Mouse (Mus musculus): Measurements from ENCODE around the gene Ghrh. TPM values are rescaled to one million over a fixed set of nuclear protein-coding genes. Genes with fewer than 3 reads are reported as not detected.
A peak's percentile ranks its signal among the peaks of the same experiment; 100 is the strongest.

Gene Ghrh
- total and polyA plus RNA-seq, 2 experiments from 2014 or later: 1.0 TPM; not detected in 1

DNA sequence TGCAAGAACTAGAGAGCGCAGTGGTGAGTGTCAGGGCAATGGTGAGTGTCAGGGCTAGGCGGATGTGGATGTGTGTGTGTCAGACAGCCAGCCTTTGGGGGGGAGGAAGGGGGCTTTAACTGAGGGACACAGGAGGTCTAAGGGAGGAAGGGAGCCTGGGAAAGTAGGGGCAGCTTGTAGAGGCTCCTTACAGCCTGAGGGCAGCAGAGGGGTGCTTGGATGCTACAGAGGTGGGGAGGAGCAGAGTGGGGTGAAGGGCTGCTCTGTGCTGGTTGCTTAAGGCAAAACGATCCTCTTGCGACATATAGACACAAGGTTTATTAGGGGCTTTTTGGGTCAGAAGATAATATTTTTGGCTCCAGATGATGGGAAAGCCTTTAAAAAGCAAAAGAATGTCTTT, 37.5 kb upstream of the Ghrh start:
- Histone ChIP-seq H3K4me2 (ENCODE audit: low read depth, low read length) (no peak overlapping the region), H3K9ac (replicated peaks; ENCODE audit: low read length) (no peak overlapping the region), H3K27me3 (ENCODE audit: insufficient read depth, low read length) (no peaks in the 10 kb centered on the region), H3K27ac (peak overlapping the region; percentile 45; the same call in 1 of the 2 replicates), H3K36me3 (ENCODE audit: insufficient read depth, low read length) (peaks cover 6% of the 10 kb centered on the region), H3K4me1 (ENCODE audit: insufficient read depth, low read length) (no peaks in the 10 kb centered on the region), H3K4me3 (ENCODE audit: low read length) (no peak overlapping the region), H3K9me3 (ENCODE audit: low read length) (no peaks in the 10 kb centered on the region)
- WGBS: 70% methylated on average over 4 of the region's 4 CpGs
- no peak for ATAC-seq
- no peak for DNase-seq (ENCODE audit: low spot score)
- TF ChIP-seq CTCF (IDR thresholded peaks at IDR 0.05; ENCODE audit: low read depth): peak; percentile 12; the same call in 1 of the 2 replicates

DNA sequence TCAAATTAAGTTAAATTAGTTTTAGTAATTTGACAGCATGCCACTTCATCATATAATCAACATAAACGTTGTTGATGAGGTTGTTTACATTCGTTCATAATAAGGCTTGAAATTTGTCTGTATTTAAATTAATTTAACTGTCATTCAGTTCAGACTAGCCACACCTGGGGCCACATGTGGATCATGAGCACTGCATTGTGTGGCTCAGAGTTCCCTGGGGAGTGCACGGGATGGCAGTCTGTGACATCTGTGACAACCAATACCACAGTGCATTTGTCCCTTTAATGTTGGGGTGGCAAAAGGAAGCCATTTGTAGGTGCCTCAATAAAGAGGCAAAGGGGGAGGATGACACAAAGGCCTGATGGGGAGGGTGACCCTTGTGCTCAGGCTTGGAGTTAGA, 29.7 kb upstream of the Ghrh start:
- no peaks in the 10 kb centered on the region for H3K27me3 ChIP-seq (ENCODE audit: insufficient read depth, low read length)
- TF ChIP-seq CTCF (IDR thresholded peaks at IDR 0.05; ENCODE audit: low read depth): no peak
- DNase-seq (ENCODE audit: low spot score) (no peak), ATAC-seq (no peak)
- no peak overlapping the region for H3K27ac ChIP-seq
- WGBS: 27% methylated on average over 3 of the region's 3 CpGs
- H3K4me3 ChIP-seq (ENCODE audit: low read length): no peak overlapping the region
- H3K36me3 ChIP-seq (ENCODE audit: insufficient read depth, low read length): peaks cover 6% of the 10 kb centered on the region; the same call in 1 of the 2 replicates
- no peaks in the 10 kb centered on the region for H3K9me3 ChIP-seq (ENCODE audit: low read length)
- no peak overlapping the region for H3K9ac ChIP-seq (replicated peaks; ENCODE audit: low read length)
- H3K4me1 ChIP-seq (ENCODE audit: insufficient read depth, low read length): peaks cover 3% of the 10 kb centered on the region; the same call in 1 of the 2 replicates
- no peak overlapping the region for H3K4me2 ChIP-seq (ENCODE audit: low read depth, low read length)

DNA sequence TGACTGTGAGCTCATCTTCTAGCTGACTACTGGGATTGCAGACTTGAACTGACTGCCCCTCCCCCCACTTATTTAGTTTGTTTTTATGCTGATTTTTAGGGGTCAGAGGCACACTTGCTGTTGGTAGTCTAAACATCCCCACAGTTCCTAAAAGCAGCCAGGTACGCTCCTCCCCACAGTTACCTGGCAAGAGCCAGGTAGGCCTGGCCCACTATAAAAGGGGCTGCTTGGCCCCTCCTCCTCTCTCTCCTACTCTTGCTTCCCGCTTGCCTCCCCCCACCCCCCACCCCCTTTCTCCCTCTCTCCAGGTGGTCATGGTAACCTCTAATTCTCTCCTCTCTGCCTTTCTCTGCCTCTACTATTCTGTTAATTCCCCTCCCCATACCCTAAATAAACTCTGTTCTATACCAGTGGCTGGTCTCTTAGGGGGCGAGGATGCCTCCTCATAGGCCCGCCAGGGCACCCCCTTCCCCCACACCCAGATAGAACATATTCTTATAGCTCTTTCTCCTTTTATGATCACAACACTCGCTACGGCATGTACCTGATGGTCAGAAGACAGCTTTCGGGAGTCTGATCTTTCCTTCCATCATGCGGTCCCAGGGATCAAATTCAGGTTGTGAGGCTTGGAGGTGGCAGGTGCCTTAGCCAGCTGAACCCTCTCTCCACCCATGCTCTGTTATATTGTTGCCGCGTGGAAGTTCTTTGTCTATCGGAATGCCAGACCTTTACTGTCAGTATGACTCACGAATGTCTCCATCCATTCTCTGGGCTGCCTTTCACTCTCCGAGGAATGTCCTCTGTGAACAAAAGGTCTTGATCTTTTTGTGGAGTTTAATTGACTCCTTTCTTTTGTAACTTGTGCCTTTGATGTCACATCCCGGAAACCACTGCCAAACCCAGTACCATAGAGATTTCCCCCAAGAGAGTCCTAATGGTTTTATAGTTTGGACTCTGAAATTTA, 28.8 kb upstream of the Ghrh start:
- Histone ChIP-seq H3K9ac (replicated peaks; ENCODE audit: low read length) (peak overlapping the region; percentile 24; the same call in 1 of the 2 replicates), H3K4me1 (ENCODE audit: insufficient read depth, low read length) (peaks cover 3% of the 10 kb centered on the region; the same call in 1 of the 2 replicates)
- ATAC-seq: 0 out of 2 replicates have a peak, but pooled peaks have one; percentile 38

GRCm38 (mm10) chr2:157375051-157375450, 27.7 kb upstream of the Ghrh start:
- 56% methylated on average over 8 of the region's 8 CpGs for WGBS
- no peak overlapping the region for H3K4me2 ChIP-seq (ENCODE audit: low read depth, low read length)
- H3K9me3 ChIP-seq (ENCODE audit: low read length): no peaks in the 10 kb centered on the region
- DNase-seq (ENCODE audit: low spot score): no peak
- no peak overlapping the region for H3K9ac ChIP-seq (replicated peaks; ENCODE audit: low read length)
- peaks cover under 1% of the 10 kb centered on the region; the same call in 1 of the 2 replicates for H3K36me3 ChIP-seq (ENCODE audit: insufficient read depth, low read length)
- no peak overlapping the region for H3K4me3 ChIP-seq (ENCODE audit: low read length)
- TF ChIP-seq CTCF (IDR thresholded peaks at IDR 0.05; ENCODE audit: low read depth): no peak
- no peak overlapping the region for H3K27ac ChIP-seq
- ATAC-seq: no peak
- no peaks in the 10 kb centered on the region for H3K27me3 ChIP-seq (ENCODE audit: insufficient read depth, low read length)
- peaks cover 3% of the 10 kb centered on the region; the same call in 1 of the 2 replicates for H3K4me1 ChIP-seq (ENCODE audit: insufficient read depth, low read length)

More for the DNA sequence above, 28.8 kb upstream of the Ghrh start:
- no peaks in the 10 kb centered on the region for H3K27me3 ChIP-seq (ENCODE audit: insufficient read depth, low read length)
- no peak overlapping the region for H3K4me3 ChIP-seq (ENCODE audit: low read length)
- DNase-seq (ENCODE audit: low spot score): peak; percentile 21
- peak overlapping the region; percentile 48; the same call in 1 of the 2 replicates for H3K27ac ChIP-seq
- H3K4me2 ChIP-seq (ENCODE audit: low read depth, low read length): peak overlapping the region; percentile 28
- WGBS: 14% methylated on average over 14 of the region's 14 CpGs
- TF ChIP-seq CTCF (IDR thresholded peaks at IDR 0.05; ENCODE audit: low read depth): no peak
- peaks cover 6% of the 10 kb centered on the region; the same call in 1 of the 2 replicates for H3K36me3 ChIP-seq (ENCODE audit: insufficient read depth, low read length)
- no peaks in the 10 kb centered on the region for H3K9me3 ChIP-seq (ENCODE audit: low read length)

DNA sequence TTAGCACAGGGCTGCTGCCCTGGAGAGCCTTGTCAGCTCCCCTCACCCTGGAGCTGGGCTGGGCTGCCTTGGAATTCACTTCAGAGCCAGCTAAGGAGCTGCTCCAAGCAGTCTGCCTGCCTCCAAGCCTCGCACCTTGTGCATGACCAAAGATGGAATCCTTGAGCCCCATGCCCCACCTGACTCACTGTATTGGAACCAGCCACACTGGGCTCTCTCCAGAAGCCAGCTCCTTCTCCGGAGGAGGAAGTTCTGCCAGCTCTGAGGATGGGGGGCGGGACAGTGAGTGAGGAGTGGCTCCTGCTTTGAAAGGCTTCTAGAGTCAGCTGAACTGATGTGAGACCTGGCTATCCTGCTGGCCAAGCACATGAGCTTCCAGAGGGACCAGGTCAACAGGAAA, 26.4 kb upstream of the Ghrh start:
- H3K4me1 ChIP-seq (ENCODE audit: insufficient read depth, low read length): peaks cover 3% of the 10 kb centered on the region; the same call in 1 of the 2 replicates

GRCm38 (mm10) chr2:157371696-157372095, 24.4 kb upstream of the Ghrh start:
- H3K4me3 ChIP-seq (ENCODE audit: low read length): no peak overlapping the region
- no peaks in the 10 kb centered on the region for H3K36me3 ChIP-seq (ENCODE audit: insufficient read depth, low read length)
- H3K9ac ChIP-seq (replicated peaks; ENCODE audit: low read length): no peak overlapping the region
- H3K27ac ChIP-seq: no peak overlapping the region
- no peak for TF ChIP-seq CTCF (IDR thresholded peaks at IDR 0.05; ENCODE audit: low read depth)
- 73% methylated on average over 6 of the region's 6 CpGs for WGBS
- no peaks in the 10 kb centered on the region for H3K27me3 ChIP-seq (ENCODE audit: insufficient read depth, low read length)
- no peak overlapping the region for H3K4me2 ChIP-seq (ENCODE audit: low read depth, low read length)
- ATAC-seq (no peak), DNase-seq (ENCODE audit: low spot score) (no peak)
- H3K9me3 ChIP-seq (ENCODE audit: low read length): no peaks in the 10 kb centered on the region
- H3K4me1 ChIP-seq (ENCODE audit: insufficient read depth, low read length): peaks cover 8% of the 10 kb centered on the region; the same call in 1 of the 2 replicates

More for the DNA sequence above, 26.4 kb upstream of the Ghrh start:
- Histone ChIP-seq H3K9ac (replicated peaks; ENCODE audit: low read length) (no peak overlapping the region), H3K9me3 (ENCODE audit: low read length) (no peaks in the 10 kb centered on the region), H3K27me3 (ENCODE audit: insufficient read depth, low read length) (no peaks in the 10 kb centered on the region), H3K4me2 (ENCODE audit: low read depth, low read length) (no peak overlapping the region), H3K36me3 (ENCODE audit: insufficient read depth, low read length) (no peaks in the 10 kb centered on the region), H3K27ac (no peak overlapping the region), H3K4me3 (ENCODE audit: low read length) (no peak overlapping the region)
- TF ChIP-seq CTCF (IDR thresholded peaks at IDR 0.05; ENCODE audit: low read depth): no peak
- no peak for DNase-seq (ENCODE audit: low spot score)
- 78% methylated on average over 3 of the region's 3 CpGs for WGBS
- no peak for ATAC-seq
